Comparison of ENCODE assay signal across 8 mouse cellular contexts in the genomic region with DNA sequence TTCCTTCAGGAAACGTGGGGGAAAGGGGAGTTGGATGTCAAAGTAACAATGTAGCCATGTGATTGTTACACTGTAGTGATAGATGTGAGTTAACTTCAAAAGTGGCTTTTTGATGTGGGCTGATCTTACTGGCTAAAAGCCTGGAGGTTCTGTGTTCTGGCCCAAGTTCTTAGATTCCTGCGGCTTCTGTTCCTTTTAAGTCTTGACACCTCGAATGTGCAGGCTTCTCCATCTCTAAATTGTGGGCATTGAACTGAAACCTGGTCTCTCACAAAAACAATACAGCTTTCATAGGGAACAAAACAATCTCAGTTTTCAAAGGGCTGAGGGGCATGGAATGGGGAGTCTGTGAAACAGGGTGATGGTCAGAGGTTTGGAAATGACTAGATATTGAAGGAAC. TPM values are rescaled to one million over a fixed set of nuclear protein-coding genes. Genes with fewer than 3 reads are reported as not detected.
DNase-seq lines count a peak whose midpoint lies in the region; ATAC-seq and TF ChIP-seq lines count a peak whose summit lies in the region.

No protein-coding gene starts in this region.

- H3K4me3 ChIP-seq in heart, embryonic 10.5 days: peak overlapping the region; percentile 78
- no peak overlapping the region for H3K4me3 ChIP-seq in ES-Bruce4 (ENCODE audit: low read depth, low read length)
- peak overlapping the region; percentile 53 for H3K4me3 ChIP-seq in hindbrain, embryonic 11.5 days (ENCODE audit: low read depth, low read length)
- H3K4me3 ChIP-seq in midbrain, embryonic 11.5 days (ENCODE audit: low read depth, low read length): peak overlapping the region; percentile 60

- ATAC-seq in hindbrain, embryonic 11.5 days (ENCODE audit: low FRiP score): no peak
- ATAC-seq in midbrain, embryonic 11.5 days (ENCODE audit: low FRiP score): no peak
- no peak for ATAC-seq in megakaryocyte-erythroid progenitor cell, adult 5-6 weeks (replicated peaks; ENCODE audit: low FRiP score, low TSS enrichment, poor library complexity, severe bottlenecking)

- no peaks in the 10 kb centered on the region for H3K9me3 ChIP-seq in heart, embryonic 10.5 days
- H3K9me3 ChIP-seq in ES-Bruce4 (replicated peaks; ENCODE audit: control insufficient read depth, insufficient read depth, low read length, poor library complexity, severe bottlenecking): no peaks in the 10 kb centered on the region
- H3K9me3 ChIP-seq in hindbrain, embryonic 11.5 days (ENCODE audit: control insufficient read depth, low read length): no peaks in the 10 kb centered on the region
- H3K9me3 ChIP-seq in midbrain, embryonic 11.5 days (ENCODE audit: control insufficient read depth, low read length): no peaks in the 10 kb centered on the region

- no peaks in the 10 kb centered on the region for H3K27me3 ChIP-seq in heart, embryonic 10.5 days (ENCODE audit: insufficient read depth, poor library complexity, severe bottlenecking)
- H3K27me3 ChIP-seq in ES-Bruce4 (ENCODE audit: control insufficient read depth, insufficient read depth, low read length, poor library complexity, severe bottlenecking): no peaks in the 10 kb centered on the region
- H3K27me3 ChIP-seq in hindbrain, embryonic 11.5 days (ENCODE audit: control insufficient read depth, insufficient read depth, low read length): peaks cover 14% of the 10 kb centered on the region
- H3K27me3 ChIP-seq in midbrain, embryonic 11.5 days (ENCODE audit: control insufficient read depth, insufficient read depth, low read length): peaks cover 28% of the 10 kb centered on the region

- H3K4me1 ChIP-seq in heart, embryonic 10.5 days: peaks cover 18% of the 10 kb centered on the region
- H3K4me1 ChIP-seq in ES-Bruce4 (ENCODE audit: control insufficient read depth, insufficient read depth, low read length): no peaks in the 10 kb centered on the region
- H3K4me1 ChIP-seq in hindbrain, embryonic 11.5 days (replicated peaks; ENCODE audit: control insufficient read depth, insufficient read depth, low read length): no peaks in the 10 kb centered on the region
- H3K4me1 ChIP-seq in midbrain, embryonic 11.5 days (ENCODE audit: control insufficient read depth, insufficient read depth, low read length): peaks cover 5% of the 10 kb centered on the region; the same call in 1 of the 2 replicates

- DNase-seq in heart, embryonic 10.5 days (ENCODE audit: low spot score): no peak
- no peak for DNase-seq in heart, adult 11 months
- no peak for DNase-seq in hindbrain, embryonic 11.5 days (ENCODE audit: low spot score)
- peak; percentile 84 for DNase-seq in midbrain, embryonic 11.5 days (ENCODE audit: low spot score, missing footprints)
- DNase-seq in ovary, postnatal 14 days (ENCODE audit: low spot score): no peak
- no peak for DNase-seq in cerebellum, adult 8-10 months

- peak overlapping the region; percentile 78 for H3K9ac ChIP-seq in ES-Bruce4 (ENCODE audit: low read depth, poor library complexity, severe bottlenecking)
- H3K9ac ChIP-seq in hindbrain, embryonic 11.5 days (ENCODE audit: low read depth, low read length): peak overlapping the region; percentile 31; the same call in 1 of the 2 replicates
- H3K9ac ChIP-seq in midbrain, embryonic 11.5 days (ENCODE audit: low read length): 0 out of 2 replicates have a peak overlapping the region, but pooled peaks have one; percentile 48

- TF ChIP-seq EP300 in ES-Bruce4 (IDR thresholded peaks at IDR 0.05; ENCODE audit: insufficient read depth, low read depth, low read length): no peak

- TF ChIP-seq POLR2A in ES-Bruce4 (IDR thresholded peaks at IDR 0.05; ENCODE audit: insufficient read depth, low read length): no peak

- H3K27ac ChIP-seq in heart, embryonic 10.5 days: peak overlapping the region; percentile 93
- no peak overlapping the region for H3K27ac ChIP-seq in ES-Bruce4 (ENCODE audit: insufficient read depth, low read length)
- H3K27ac ChIP-seq in hindbrain, embryonic 11.5 days (ENCODE audit: low read depth, low read length): no peak overlapping the region
- no peak overlapping the region for H3K27ac ChIP-seq in midbrain, embryonic 11.5 days (ENCODE audit: low read depth, low read length)

- no peak for TF ChIP-seq CTCF in ES-Bruce4 (IDR thresholded peaks at IDR 0.05; ENCODE audit: low read depth, low read length)

- 48% methylated on average over 3 of the region's 3 CpGs for WGBS in heart, embryonic 10.5 days
- 44% methylated on average over 3 of the region's 3 CpGs for WGBS in hindbrain, embryonic 11.5 days
- 32% methylated on average over 3 of the region's 3 CpGs for WGBS in midbrain, embryonic 11.5 days

- peak overlapping the region; percentile 80 for H3K4me2 ChIP-seq in hindbrain, embryonic 11.5 days (replicated peaks; ENCODE audit: low read depth, low read length)
- H3K4me2 ChIP-seq in midbrain, embryonic 11.5 days: peak overlapping the region; percentile 45

- peaks cover 8% of the 10 kb centered on the region; the same call in 1 of the 2 replicates for H3K36me3 ChIP-seq in heart, embryonic 10.5 days
- no peaks in the 10 kb centered on the region for H3K36me3 ChIP-seq in ES-Bruce4 (ENCODE audit: control insufficient read depth, insufficient read depth, low read length, poor library complexity, severe bottlenecking)
- H3K36me3 ChIP-seq in hindbrain, embryonic 11.5 days (ENCODE audit: control insufficient read depth, insufficient read depth, low read length): no peaks in the 10 kb centered on the region
- H3K36me3 ChIP-seq in midbrain, embryonic 11.5 days (ENCODE audit: control insufficient read depth, insufficient read depth, low read length): no peaks in the 10 kb centered on the region

RNA-seq across cellular contexts. Expression of a gene that starts 0.6 kb away (rescaled TPM):
- 12.1 and 21.9 TPM in 2 replicates for polyA plus RNA-seq in heart, embryonic 10.5 days (2016; fragmentation: Nextera tagmentation; extraction: Ambion mirVana)
- polyA plus RNA-seq in ES-Bruce4 (2011; ENCODE audit: insufficient read depth, insufficient read length, low read depth, missing spikeins): 62.7 and 65.0 TPM in 2 replicates
- polyA plus RNA-seq in hindbrain, embryonic 11.5 days (2014; fragmentation: Nextera tagmentation; extraction: Ambion mirVana): 9.3 and 10.3 TPM in 2 replicates
- 8.9 and 10.4 TPM in 2 replicates for polyA plus RNA-seq in midbrain, embryonic 11.5 days (2014; fragmentation: Nextera tagmentation; extraction: Ambion mirVana)
- total RNA-seq in megakaryocyte-erythroid progenitor cell, adult 5-6 weeks (2014; fragmentation: Nextera tagmentation): 5.3 and 8.5 TPM in 2 replicates
- 4.9 and 12.9 TPM in 2 replicates for total RNA-seq in megakaryocyte-erythroid progenitor cell, adult 5-6 weeks (2017)
